Mouse (Mus musculus): ENCODE results near the gene Cyp27b1. TPM values are rescaled to one million over a fixed set of nuclear protein-coding genes. Genes with fewer than 3 reads are reported as not detected.

Cyp27b1 gene
- polyA plus RNA-seq, 1 experiment = 0.25 TPM

- no peak overlapping the region for H3K4me3 ChIP-seq (ENCODE audit: control insufficient read depth, low read depth, low read length)
- no peaks in the 10 kb centered on the region; the same call in 1 of the 2 replicates for H3K4me1 ChIP-seq (ENCODE audit: control insufficient read depth, insufficient read depth, low read length)
- H3K27ac ChIP-seq (ENCODE audit: control insufficient read depth, insufficient read depth, low read depth, low read length) = no peak overlapping the region
- H3K27me3 ChIP-seq (ENCODE audit: control insufficient read depth, insufficient read depth, low read length) = no peaks in the 10 kb centered on the region
- TF ChIP-seq CTCF (IDR thresholded peaks at IDR 0.05; ENCODE audit: control insufficient read depth, insufficient read depth, insufficient replicate concordance, low read depth, low read length) (no peak), POLR2A (IDR thresholded peaks at IDR 0.05; ENCODE audit: control insufficient read depth, low read depth, low read length) (no peak)
- no peaks in the 10 kb centered on the region for H3K36me3 ChIP-seq (ENCODE audit: control insufficient read depth, insufficient read depth, low read length)
Measured at GRCm38 (mm10) chr10:127098514-127098913, 50.5 kb downstream of the Cyp27b1 start.

- H3K27ac ChIP-seq (ENCODE audit: control insufficient read depth, insufficient read depth, low read depth, low read length) = no peak overlapping the region
- no peak for TF ChIP-seq POLR2A (IDR thresholded peaks at IDR 0.05; ENCODE audit: control insufficient read depth, low read depth, low read length)
- no peak for TF ChIP-seq CTCF (IDR thresholded peaks at IDR 0.05; ENCODE audit: control insufficient read depth, insufficient read depth, insufficient replicate concordance, low read depth, low read length)
- no peak overlapping the region for H3K4me3 ChIP-seq (ENCODE audit: control insufficient read depth, low read depth, low read length)
- no peaks in the 10 kb centered on the region for H3K27me3 ChIP-seq (ENCODE audit: control insufficient read depth, insufficient read depth, low read length)
- H3K4me1 ChIP-seq (ENCODE audit: control insufficient read depth, insufficient read depth, low read length) = no peaks in the 10 kb centered on the region; the same call in 1 of the 2 replicates
- no peaks in the 10 kb centered on the region for H3K36me3 ChIP-seq (ENCODE audit: control insufficient read depth, insufficient read depth, low read length)
Measured at GRCm38 (mm10) chr10:127099191-127099590, 51.1 kb downstream of the Cyp27b1 start.

- no peaks in the 10 kb centered on the region; the same call in 1 of the 2 replicates for H3K4me1 ChIP-seq (ENCODE audit: control insufficient read depth, insufficient read depth, low read length)
- TF ChIP-seq CTCF (IDR thresholded peaks at IDR 0.05; ENCODE audit: control insufficient read depth, insufficient read depth, insufficient replicate concordance, low read depth, low read length) = no peak
- TF ChIP-seq POLR2A (IDR thresholded peaks at IDR 0.05; ENCODE audit: control insufficient read depth, low read depth, low read length) = no peak
- H3K4me3 ChIP-seq (ENCODE audit: control insufficient read depth, low read depth, low read length) = no peak overlapping the region
- H3K27ac ChIP-seq (ENCODE audit: control insufficient read depth, insufficient read depth, low read depth, low read length) = no peak overlapping the region
- no peaks in the 10 kb centered on the region for H3K27me3 ChIP-seq (ENCODE audit: control insufficient read depth, insufficient read depth, low read length)
- H3K36me3 ChIP-seq (ENCODE audit: control insufficient read depth, insufficient read depth, low read length) = no peaks in the 10 kb centered on the region
Measured at GRCm38 (mm10) chr10:127099868-127100267, 51.8 kb downstream of the Cyp27b1 start.

- Histone ChIP-seq H3K4me1 (ENCODE audit: control insufficient read depth, insufficient read depth, low read length) (no peaks in the 10 kb centered on the region; the same call in 1 of the 2 replicates), H3K27me3 (ENCODE audit: control insufficient read depth, insufficient read depth, low read length) (no peaks in the 10 kb centered on the region), H3K36me3 (ENCODE audit: control insufficient read depth, insufficient read depth, low read length) (no peaks in the 10 kb centered on the region), H3K27ac (ENCODE audit: control insufficient read depth, insufficient read depth, low read depth, low read length) (no peak overlapping the region), H3K4me3 (ENCODE audit: control insufficient read depth, low read depth, low read length) (no peak overlapping the region)
- TF ChIP-seq CTCF (IDR thresholded peaks at IDR 0.05; ENCODE audit: control insufficient read depth, insufficient read depth, insufficient replicate concordance, low read depth, low read length) (no peak), POLR2A (IDR thresholded peaks at IDR 0.05; ENCODE audit: control insufficient read depth, low read depth, low read length) (no peak)
Measured at GRCm38 (mm10) chr10:127100414-127100813, 52.4 kb downstream of the Cyp27b1 start.

- no peaks in the 10 kb centered on the region for H3K27me3 ChIP-seq (ENCODE audit: control insufficient read depth, insufficient read depth, low read length)
- H3K4me1 ChIP-seq (ENCODE audit: control insufficient read depth, insufficient read depth, low read length) = no peaks in the 10 kb centered on the region; the same call in 1 of the 2 replicates
- H3K4me3 ChIP-seq (ENCODE audit: control insufficient read depth, low read depth, low read length) = no peak overlapping the region
- no peak for TF ChIP-seq POLR2A (IDR thresholded peaks at IDR 0.05; ENCODE audit: control insufficient read depth, low read depth, low read length)
- TF ChIP-seq CTCF (IDR thresholded peaks at IDR 0.05; ENCODE audit: control insufficient read depth, insufficient read depth, insufficient replicate concordance, low read depth, low read length) = no peak
- no peaks in the 10 kb centered on the region for H3K36me3 ChIP-seq (ENCODE audit: control insufficient read depth, insufficient read depth, low read length)
- H3K27ac ChIP-seq (ENCODE audit: control insufficient read depth, insufficient read depth, low read depth, low read length) = no peak overlapping the region
Measured at GRCm38 (mm10) chr10:127101151-127101550, 53.1 kb downstream of the Cyp27b1 start.

Other genes starting within 250 kb of the Cyp27b1 start
- gene Atp23, start 146.9 kb upstream of the Cyp27b1 start, polyA plus RNA-seq (2012; rRNA removed) = 10.3 TPM in 2 replicates
- gene Ctdsp2, start 69.5 kb upstream of the Cyp27b1 start, polyA plus RNA-seq (2012; rRNA removed) = 39.4 and 46.8 TPM in 2 replicates
- 0.04 and 0.20 TPM in 2 replicates for gene Avil, start 47.5 kb upstream of the Cyp27b1 start, polyA plus RNA-seq (2012; rRNA removed)
- 12.2 and 14.3 TPM in 2 replicates for gene Tsfm, start 17.4 kb upstream of the Cyp27b1 start, polyA plus RNA-seq (2012; rRNA removed)
- 9.4 and 10.0 TPM in 2 replicates for gene Mettl1, start 6.8 kb upstream of the Cyp27b1 start, polyA plus RNA-seq (2012; rRNA removed)
- gene Eef1akmt3, start 6.7 kb upstream of the Cyp27b1 start, polyA plus RNA-seq (2012; rRNA removed) = 0.05 and 0.08 TPM in 2 replicates
- 2.1 TPM in 2 replicates for gene March9, start 11.9 kb downstream of the Cyp27b1 start, polyA plus RNA-seq (2012; rRNA removed)
- 68.4 and 70.9 TPM in 2 replicates for gene Cdk4, start 15.3 kb downstream of the Cyp27b1 start, polyA plus RNA-seq (2012; rRNA removed)
- gene Tspan31, start 22.0 kb downstream of the Cyp27b1 start, polyA plus RNA-seq (2012; rRNA removed) = 12.7 and 16.3 TPM in 2 replicates
- gene Agap2, start 27.0 kb downstream of the Cyp27b1 start, polyA plus RNA-seq (2012; rRNA removed) = 0.53 and 0.73 TPM in 2 replicates
- gene Os9, start 72.9 kb downstream of the Cyp27b1 start, polyA plus RNA-seq (2012; rRNA removed) = 32.2 and 33.9 TPM in 2 replicates
- 21.7 and 27.0 TPM in 2 replicates for gene B4galnt1, start 117.0 kb downstream of the Cyp27b1 start, polyA plus RNA-seq (2012; rRNA removed)
- gene Slc26a10, start 132.4 kb downstream of the Cyp27b1 start, polyA plus RNA-seq (2012; rRNA removed) = 11.5 and 11.9 TPM in 2 replicates
- 18.6 and 19.8 TPM in 2 replicates for gene Arhgef25, start 141.8 kb downstream of the Cyp27b1 start, polyA plus RNA-seq (2012; rRNA removed)
- gene Dtx3, start 147.5 kb downstream of the Cyp27b1 start, polyA plus RNA-seq (2012; rRNA removed) = 126 and 129 TPM in 2 replicates
- 14.0 and 16.2 TPM in 2 replicates for gene Pip4k2c, start 163.3 kb downstream of the Cyp27b1 start, polyA plus RNA-seq (2012; rRNA removed)
- gene Kif5a, start 215.1 kb downstream of the Cyp27b1 start, polyA plus RNA-seq (2012; rRNA removed) = 3.3 and 3.9 TPM in 2 replicates
- gene Dctn2, start 218.1 kb downstream of the Cyp27b1 start, polyA plus RNA-seq (2012; rRNA removed) = 391 and 429 TPM in 2 replicates
- 61.3 and 74.1 TPM in 2 replicates for gene Mbd6, start 240.8 kb downstream of the Cyp27b1 start, polyA plus RNA-seq (2012; rRNA removed)